Mouse (Mus musculus) spleen, adult 2 months (tissue): ENCODE measurements around the gene Gm5678. TPM values are rescaled to one million over a fixed set of nuclear protein-coding genes. Genes with fewer than 3 reads are reported as not detected.

Source experiments
- DNase-seq, 2 experiments: peaks; one replicate each; pipeline versions ENCODE4 v3.0.0 to v3.0.0-alpha.2; 2012 to 2021; ENCODE audit warnings: low spot score in 2 of 2, low read depth in 1 of 2
- H3K27ac ChIP-seq: fragments of 200-500 bp; 2 replicates; pipeline ENCODE4 v1.5.1; 2012; ENCODE audit warnings: low read length, inconsistent platforms; ENCODE audit not compliant: insufficient read depth
- H3K27me3 ChIP-seq: fragments of 200-500 bp; 2 replicates; pipeline ENCODE4 v1.6.1; 2012; ENCODE audit warnings: mild to moderate bottlenecking, moderate library complexity, low read length, inconsistent platforms; ENCODE audit not compliant: control insufficient read depth, insufficient read depth
- H3K36me3 ChIP-seq: fragments of 200-500 bp; 2 replicates; pipeline ENCODE4 v1.6.1; 2012; ENCODE audit warnings: mild to moderate bottlenecking, low read length, inconsistent platforms; ENCODE audit not compliant: control insufficient read depth, insufficient read depth
- H3K4me1 ChIP-seq: fragments of 200-500 bp; 2 replicates; pipeline ENCODE4 v1.6.1; 2011; ENCODE audit warnings: inconsistent platforms; ENCODE audit not compliant: control insufficient read depth, insufficient read depth, insufficient read length
- H3K4me3 ChIP-seq: fragments of 200-500 bp; 2 replicates; pipeline ENCODE4 v1.5.1; 2011; ENCODE audit warnings: mild to moderate bottlenecking, inconsistent platforms; ENCODE audit not compliant: insufficient read depth, insufficient read length; ENCODE audit errors: extremely low read depth
- CTCF ChIP-seq: fragments of 200-500 bp; IDR thresholded peaks from 2 replicates; pipeline ENCODE4 v1.5.1; 2011; ENCODE audit warnings: mild to moderate bottlenecking, inconsistent platforms; ENCODE audit not compliant: insufficient read depth, insufficient read length, insufficient replicate concordance; ENCODE audit errors: extremely low read depth
- POLR2A ChIP-seq: fragments of 200-500 bp; IDR thresholded peaks from 2 replicates; pipeline ENCODE4 v1.6.1; 2011; ENCODE audit warnings: low read depth, low read length, inconsistent platforms
- WGBS: fragments of 180-500 bp; shearing (Covaris S2); methylation state at CpG from one replicate; pipeline ENCODE4 v1.1.7; 2018; 5-methylcytosine and 5-hydroxymethylcytosine counted together
- polyA plus RNA-seq: library from polyadenylated mRNA; depleted of rRNA; stranded (reverse); fragments of >200 nt; gene quantifications from 2 replicates; pipeline ENCODE4 v1.2.3, GENCODE M21; 2012

Gene Gm5678
- polyA plus RNA-seq, 1 experiment, result not detected

- TF ChIP-seq POLR2A, result no peak
- TF ChIP-seq CTCF, result no peak
- 80% methylated on average over 4 of the region's 4 CpGs for WGBS
- Histone ChIP-seq H3K4me3 (no peak overlapping the region), H3K27ac (no peak overlapping the region), H3K27me3 (no peaks in the 10 kb centered on the region), H3K36me3 (peaks cover 14% of the 10 kb centered on the region), H3K4me1 (peaks cover 5% of the 10 kb centered on the region; the same call in 1 of the 2 replicates)
- no peak for DNase-seq
These were observed 39.6 kb upstream of the Gm5678 start for GRCm38 (mm10) chr16:93588281-93588680.

- Histone ChIP-seq H3K4me3 (no peak overlapping the region), H3K27ac (no peak overlapping the region), H3K4me1 (no peaks in the 10 kb centered on the region; the same call in 1 of the 2 replicates), H3K36me3 (peaks cover 14% of the 10 kb centered on the region), H3K27me3 (no peaks in the 10 kb centered on the region)
- WGBS, result 95% methylated on average over 15 of the region's 15 CpGs
- no peak for TF ChIP-seq POLR2A
- no peak for TF ChIP-seq CTCF
- DNase-seq, result no peak
These were observed 37.0 kb upstream of the Gm5678 start for GRCm38 (mm10) chr16:93590915-93591314.

- TF ChIP-seq CTCF (no peak), POLR2A (no peak)
- DNase-seq, result no peak
- H3K4me1 ChIP-seq, result no peaks in the 10 kb centered on the region
- peaks cover 14% of the 10 kb centered on the region for H3K36me3 ChIP-seq
- H3K4me3 ChIP-seq, result no peak overlapping the region
- 94% methylated on average over 19 of the region's 20 CpGs for WGBS
- no peaks in the 10 kb centered on the region for H3K27me3 ChIP-seq
- no peak overlapping the region for H3K27ac ChIP-seq
These were observed 36.2 kb upstream of the Gm5678 start for GRCm38 (mm10) chr16:93591450-93592430.

- Histone ChIP-seq H3K4me3 (no peak overlapping the region), H3K27me3 (no peaks in the 10 kb centered on the region), H3K36me3 (peaks cover 14% of the 10 kb centered on the region), H3K27ac (no peak overlapping the region), H3K4me1 (no peaks in the 10 kb centered on the region)
- no peak for DNase-seq
- 92% methylated on average over 3 of the region's 3 CpGs for WGBS
- TF ChIP-seq CTCF, result no peak
- TF ChIP-seq POLR2A, result no peak
These were observed 35.2 kb upstream of the Gm5678 start for GRCm38 (mm10) chr16:93592711-93593110.

- Histone ChIP-seq H3K36me3 (peaks cover 19% of the 10 kb centered on the region), H3K27ac (no peak overlapping the region), H3K27me3 (no peaks in the 10 kb centered on the region), H3K4me3 (no peak overlapping the region), H3K4me1 (no peaks in the 10 kb centered on the region)
- TF ChIP-seq POLR2A (no peak), CTCF (no peak)
- WGBS, result 86% methylated on average over 8 of the region's 8 CpGs
- no peak for DNase-seq
These were observed 34.5 kb upstream of the Gm5678 start for GRCm38 (mm10) chr16:93593406-93593805.

GRCm38 (mm10) chr16:93594448-93594847 lies 33.4 kb upstream of the Gm5678 start:
- Histone ChIP-seq H3K36me3 (peaks cover 19% of the 10 kb centered on the region), H3K27me3 (no peaks in the 10 kb centered on the region), H3K4me3 (no peak overlapping the region), H3K27ac (no peak overlapping the region), H3K4me1 (no peaks in the 10 kb centered on the region)
- DNase-seq, result no peak
- 94% methylated on average over 10 of the region's 10 CpGs for WGBS
- TF ChIP-seq POLR2A (no peak), CTCF (no peak)

- TF ChIP-seq POLR2A (no peak), CTCF (no peak)
- H3K27ac ChIP-seq, result no peak overlapping the region
- H3K4me3 ChIP-seq, result no peak overlapping the region
- H3K36me3 ChIP-seq, result peaks cover 8% of the 10 kb centered on the region
- no peaks in the 10 kb centered on the region for H3K4me1 ChIP-seq
- DNase-seq, result no peak
- WGBS, result 93% methylated on average over 5 of the region's 5 CpGs
- H3K27me3 ChIP-seq, result no peaks in the 10 kb centered on the region
These were observed 32.1 kb upstream of the Gm5678 start for GRCm38 (mm10) chr16:93595766-93596165.
